Mouse (Mus musculus): ENCODE data around the gene Plau. TPM values are rescaled to one million over a fixed set of nuclear protein-coding genes. Genes with fewer than 3 reads are reported as not detected.

The Plau gene
- polyA plus RNA-seq, 1 experiment from 2014 or later = 0.69 TPM

DNA sequence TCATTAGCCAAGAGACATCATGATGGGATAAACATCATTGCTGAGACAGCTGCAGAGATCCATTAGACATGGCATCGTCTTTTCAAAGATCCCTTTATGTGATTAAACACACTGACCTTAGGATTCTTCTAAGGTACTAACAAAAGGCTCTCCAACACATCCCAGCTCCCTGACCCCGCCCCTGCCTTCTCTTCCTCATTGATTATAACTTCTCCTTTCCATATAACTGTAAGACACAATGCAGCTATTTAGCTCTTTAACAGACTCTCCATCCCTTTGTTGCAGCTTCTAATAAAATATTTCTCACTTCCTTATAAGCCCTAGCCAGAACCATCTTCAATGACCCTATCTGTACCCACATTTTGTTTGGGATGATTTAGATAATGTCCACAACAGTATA, 24.7 kb downstream of the Plau start:
- Histone ChIP-seq H3K27me3 (ENCODE audit: control insufficient read depth, insufficient read depth, low read length) (no peaks in the 10 kb centered on the region), H3K4me2 (ENCODE audit: low read depth, severe bottlenecking) (no peak overlapping the region), H3K4me1 (ENCODE audit: control insufficient read depth, insufficient read depth, low read length) (no peaks in the 10 kb centered on the region), H3K27ac (replicated peaks; ENCODE audit: low read depth, low read length) (no peak overlapping the region), H3K9me3 (ENCODE audit: control insufficient read depth, low read length) (no peaks in the 10 kb centered on the region), H3K4me3 (ENCODE audit: low read depth, low read length) (no peak overlapping the region), H3K36me3 (ENCODE audit: control insufficient read depth, insufficient read depth, low read length) (no peaks in the 10 kb centered on the region), H3K9ac (ENCODE audit: low read length) (no peak overlapping the region)
- ATAC-seq (ENCODE audit: insufficient number of reproducible peaks, low FRiP score, low TSS enrichment, low read depth) (no peak), DNase-seq (ENCODE audit: low spot score) (no peak)
- WGBS = 87% methylated on average over 2 of the region's 2 CpGs

DNA sequence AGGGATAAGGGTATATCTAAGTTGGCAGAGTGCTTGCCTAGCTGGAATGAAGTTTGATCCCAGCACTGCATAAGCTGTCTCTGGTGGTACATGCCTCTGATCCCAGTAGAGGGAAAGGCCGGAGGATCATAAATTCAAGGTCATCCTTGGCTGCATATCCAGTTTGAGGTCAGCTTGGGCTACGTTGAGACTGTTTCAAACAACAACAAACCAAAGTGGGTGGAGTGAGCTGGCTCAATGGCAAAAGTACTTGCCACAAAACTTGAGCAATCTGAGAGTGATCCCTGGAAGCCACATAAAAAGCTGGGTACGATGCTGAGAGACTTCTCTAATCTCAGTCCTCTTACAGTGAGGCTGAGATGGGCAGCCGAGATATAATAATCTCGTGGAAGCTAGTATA, 25.1 kb downstream of the Plau start:
- DNase-seq (ENCODE audit: low spot score) (no peak), ATAC-seq (ENCODE audit: insufficient number of reproducible peaks, low FRiP score, low TSS enrichment, low read depth) (no peak)
- Histone ChIP-seq H3K36me3 (ENCODE audit: control insufficient read depth, insufficient read depth, low read length) (no peaks in the 10 kb centered on the region), H3K4me3 (ENCODE audit: low read depth, low read length) (no peak overlapping the region), H3K27me3 (ENCODE audit: control insufficient read depth, insufficient read depth, low read length) (no peaks in the 10 kb centered on the region), H3K9me3 (ENCODE audit: control insufficient read depth, low read length) (no peaks in the 10 kb centered on the region), H3K4me2 (ENCODE audit: low read depth, severe bottlenecking) (no peak overlapping the region), H3K27ac (replicated peaks; ENCODE audit: low read depth, low read length) (no peak overlapping the region), H3K9ac (ENCODE audit: low read length) (no peak overlapping the region), H3K4me1 (ENCODE audit: control insufficient read depth, insufficient read depth, low read length) (no peaks in the 10 kb centered on the region)
- WGBS = 83% methylated on average over 5 of the region's 5 CpGs

DNA sequence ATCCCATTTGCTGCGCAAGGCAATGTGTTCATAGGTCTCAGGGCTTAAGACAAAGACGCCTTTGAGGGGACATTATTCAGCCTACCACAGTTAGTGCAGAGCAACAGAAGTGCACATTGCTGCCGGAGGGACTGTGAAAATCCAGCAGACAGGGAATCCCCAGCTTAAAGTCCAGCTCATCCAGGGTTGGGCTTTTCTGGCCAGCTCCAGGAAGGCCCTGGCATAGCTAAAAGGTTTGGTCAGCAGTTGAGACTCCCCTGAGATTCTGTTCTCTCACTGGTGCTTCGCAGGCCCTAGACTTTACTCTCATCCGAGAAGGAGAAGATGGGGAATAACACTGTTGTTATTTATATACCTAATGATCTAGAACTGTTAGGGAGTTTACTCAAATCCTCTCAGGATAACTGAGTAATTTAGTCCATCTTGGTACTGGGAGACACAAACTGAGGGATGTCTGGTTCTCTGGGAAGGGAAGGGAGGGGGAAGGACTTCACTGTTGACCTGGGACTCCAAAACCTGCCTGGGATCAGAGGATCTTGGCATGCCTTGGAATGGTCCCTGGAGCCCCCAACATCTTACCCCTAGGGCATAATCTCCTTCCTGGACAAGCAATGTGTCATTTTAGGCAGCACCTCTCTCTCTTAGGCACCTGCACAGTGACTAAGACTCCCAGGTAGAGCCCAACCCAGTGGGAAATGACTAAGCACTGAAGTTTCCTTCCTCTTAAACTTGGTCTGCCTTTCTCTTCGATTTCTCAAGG, 27.0 kb downstream of the Plau start:
- 83% methylated on average over 6 of the region's 6 CpGs for WGBS
- no peaks in the 10 kb centered on the region for H3K27me3 ChIP-seq (ENCODE audit: control insufficient read depth, insufficient read depth, low read length)
- H3K4me1 ChIP-seq (ENCODE audit: control insufficient read depth, insufficient read depth, low read length) = no peaks in the 10 kb centered on the region
- no peaks in the 10 kb centered on the region for H3K36me3 ChIP-seq (ENCODE audit: control insufficient read depth, insufficient read depth, low read length)
- no peak overlapping the region for H3K4me3 ChIP-seq (ENCODE audit: low read depth, low read length)
- H3K9ac ChIP-seq (ENCODE audit: low read length) = no peak overlapping the region
- no peaks in the 10 kb centered on the region for H3K9me3 ChIP-seq (ENCODE audit: control insufficient read depth, low read length)
- no peak overlapping the region for H3K27ac ChIP-seq (replicated peaks; ENCODE audit: low read depth, low read length)
- ATAC-seq (ENCODE audit: insufficient number of reproducible peaks, low FRiP score, low TSS enrichment, low read depth) = no peak
- DNase-seq (ENCODE audit: low spot score) = no peak
- H3K4me2 ChIP-seq (ENCODE audit: low read depth, severe bottlenecking) = no peak overlapping the region

DNA sequence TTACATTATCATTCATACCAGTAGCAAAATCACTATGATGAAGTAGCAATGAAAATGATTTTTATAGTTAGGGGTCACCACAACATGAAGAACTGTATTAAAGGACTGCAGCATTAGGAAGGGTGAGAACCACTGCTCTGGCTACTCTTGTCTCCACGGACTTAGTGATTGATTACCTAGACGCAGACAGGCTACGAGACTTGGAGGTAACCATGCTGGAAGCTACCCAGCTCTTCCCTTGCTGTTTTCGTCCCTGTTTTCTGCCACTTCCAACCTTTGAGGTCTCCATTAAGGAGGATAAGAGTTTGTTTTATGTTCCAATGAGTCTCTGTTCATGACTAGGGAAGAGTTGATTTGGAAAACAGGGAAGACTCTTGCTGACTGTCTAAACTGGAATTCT, 27.7 kb downstream of the Plau start:
- WGBS = 57% methylated on average over 4 of the region's 4 CpGs
- Histone ChIP-seq H3K4me1 (ENCODE audit: control insufficient read depth, insufficient read depth, low read length) (no peaks in the 10 kb centered on the region), H3K36me3 (ENCODE audit: control insufficient read depth, insufficient read depth, low read length) (no peaks in the 10 kb centered on the region), H3K4me2 (ENCODE audit: low read depth, severe bottlenecking) (no peak overlapping the region), H3K27me3 (ENCODE audit: control insufficient read depth, insufficient read depth, low read length) (no peaks in the 10 kb centered on the region), H3K9ac (ENCODE audit: low read length) (no peak overlapping the region), H3K4me3 (ENCODE audit: low read depth, low read length) (no peak overlapping the region), H3K9me3 (ENCODE audit: control insufficient read depth, low read length) (no peaks in the 10 kb centered on the region), H3K27ac (replicated peaks; ENCODE audit: low read depth, low read length) (no peak overlapping the region)
- DNase-seq (ENCODE audit: low spot score) (no peak), ATAC-seq (ENCODE audit: insufficient number of reproducible peaks, low FRiP score, low TSS enrichment, low read depth) (no peak)

DNA sequence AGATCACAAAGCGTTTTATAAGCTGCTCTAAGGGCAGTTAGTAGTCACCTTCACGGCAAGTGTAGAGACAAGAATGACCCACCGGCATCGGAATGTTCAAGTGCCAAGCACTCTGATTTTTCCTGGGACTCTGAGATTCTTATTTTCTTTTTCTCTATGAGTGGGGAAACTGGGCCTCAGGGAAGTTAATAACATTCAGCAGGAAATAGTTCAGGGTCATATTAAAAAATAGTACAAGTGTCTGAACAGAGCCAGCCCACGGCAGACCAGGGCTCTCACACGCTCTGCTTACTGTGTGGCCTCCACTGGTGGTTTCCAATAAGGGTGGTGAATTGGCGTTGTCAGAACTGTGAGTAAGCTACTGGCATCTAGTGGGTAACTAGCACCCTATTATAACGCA, 29.1 kb downstream of the Plau start:
- H3K9ac ChIP-seq (ENCODE audit: low read length) = no peak overlapping the region
- no peak for DNase-seq (ENCODE audit: low spot score)
- no peak overlapping the region for H3K4me2 ChIP-seq (ENCODE audit: low read depth, severe bottlenecking)
- no peaks in the 10 kb centered on the region for H3K9me3 ChIP-seq (ENCODE audit: control insufficient read depth, low read length)
- no peak overlapping the region for H3K4me3 ChIP-seq (ENCODE audit: low read depth, low read length)
- H3K27ac ChIP-seq (replicated peaks; ENCODE audit: low read depth, low read length) = no peak overlapping the region
- ATAC-seq (ENCODE audit: insufficient number of reproducible peaks, low FRiP score, low TSS enrichment, low read depth) = no peak
- 90% methylated on average over 8 of the region's 8 CpGs for WGBS
- H3K36me3 ChIP-seq (ENCODE audit: control insufficient read depth, insufficient read depth, low read length) = no peaks in the 10 kb centered on the region
- H3K4me1 ChIP-seq (ENCODE audit: control insufficient read depth, insufficient read depth, low read length) = no peaks in the 10 kb centered on the region
- H3K27me3 ChIP-seq (ENCODE audit: control insufficient read depth, insufficient read depth, low read length) = no peaks in the 10 kb centered on the region

DNA sequence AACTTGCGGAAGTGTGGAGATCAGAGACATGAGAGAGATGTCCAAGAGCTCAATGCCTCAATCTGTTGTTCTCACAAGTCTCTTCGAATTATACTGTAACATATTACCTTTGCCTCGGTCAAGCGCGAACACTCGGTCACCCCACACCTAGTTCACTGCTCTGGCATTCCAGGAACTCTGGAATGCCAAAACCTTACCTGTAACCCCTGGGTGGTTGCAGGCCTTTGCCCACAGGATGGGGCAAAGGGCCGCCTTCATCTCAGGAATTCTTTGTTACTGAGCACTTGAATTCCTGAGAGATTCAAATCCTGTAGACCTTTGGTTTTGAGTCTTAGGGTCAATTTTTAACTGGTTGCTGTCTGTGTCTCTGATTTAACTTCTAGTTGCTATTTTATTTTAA, 29.9 kb downstream of the Plau start:
- WGBS = 92% methylated on average over 7 of the region's 7 CpGs
- Histone ChIP-seq H3K9me3 (ENCODE audit: control insufficient read depth, low read length) (no peaks in the 10 kb centered on the region), H3K36me3 (ENCODE audit: control insufficient read depth, insufficient read depth, low read length) (no peaks in the 10 kb centered on the region), H3K9ac (ENCODE audit: low read length) (no peak overlapping the region), H3K4me2 (ENCODE audit: low read depth, severe bottlenecking) (no peak overlapping the region), H3K4me1 (ENCODE audit: control insufficient read depth, insufficient read depth, low read length) (no peaks in the 10 kb centered on the region), H3K27me3 (ENCODE audit: control insufficient read depth, insufficient read depth, low read length) (no peaks in the 10 kb centered on the region), H3K4me3 (ENCODE audit: low read depth, low read length) (no peak overlapping the region), H3K27ac (replicated peaks; ENCODE audit: low read depth, low read length) (no peak overlapping the region)
- DNase-seq (ENCODE audit: low spot score) = no peak
- ATAC-seq (ENCODE audit: insufficient number of reproducible peaks, low FRiP score, low TSS enrichment, low read depth) = no peak

DNA sequence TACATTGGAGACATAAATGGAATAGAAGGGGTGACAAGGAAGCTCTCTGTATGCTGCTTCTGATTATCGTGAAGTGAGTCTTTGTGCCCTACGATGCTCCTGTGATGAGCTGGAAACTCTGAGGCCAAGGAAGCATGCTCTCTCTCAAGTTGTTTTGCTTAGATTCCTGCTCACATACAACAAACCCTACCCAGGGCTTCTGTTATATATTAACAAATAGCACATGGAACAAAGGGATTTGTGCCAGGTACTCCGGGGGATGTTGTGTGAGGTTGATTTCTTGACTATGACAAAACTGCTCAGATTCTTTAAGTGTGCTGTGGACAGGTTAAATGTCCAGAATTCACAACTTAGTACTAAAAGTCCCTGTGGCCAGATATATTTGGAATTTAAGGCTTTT, 33.6 kb downstream of the Plau start:
- H3K4me2 ChIP-seq (ENCODE audit: low read depth, severe bottlenecking) = no peak overlapping the region
- H3K27me3 ChIP-seq (ENCODE audit: control insufficient read depth, insufficient read depth, low read length) = no peaks in the 10 kb centered on the region
- H3K4me1 ChIP-seq (ENCODE audit: control insufficient read depth, insufficient read depth, low read length) = no peaks in the 10 kb centered on the region
- H3K9ac ChIP-seq (ENCODE audit: low read length) = no peak overlapping the region
- no peak for ATAC-seq (ENCODE audit: insufficient number of reproducible peaks, low FRiP score, low TSS enrichment, low read depth)
- H3K27ac ChIP-seq (replicated peaks; ENCODE audit: low read depth, low read length) = no peak overlapping the region
- no peaks in the 10 kb centered on the region for H3K9me3 ChIP-seq (ENCODE audit: control insufficient read depth, low read length)
- DNase-seq (ENCODE audit: low spot score) = no peak
- no peak overlapping the region for H3K4me3 ChIP-seq (ENCODE audit: low read depth, low read length)
- 95% methylated on average over 3 of the region's 3 CpGs for WGBS
- H3K36me3 ChIP-seq (ENCODE audit: control insufficient read depth, insufficient read depth, low read length) = no peaks in the 10 kb centered on the region

DNA sequence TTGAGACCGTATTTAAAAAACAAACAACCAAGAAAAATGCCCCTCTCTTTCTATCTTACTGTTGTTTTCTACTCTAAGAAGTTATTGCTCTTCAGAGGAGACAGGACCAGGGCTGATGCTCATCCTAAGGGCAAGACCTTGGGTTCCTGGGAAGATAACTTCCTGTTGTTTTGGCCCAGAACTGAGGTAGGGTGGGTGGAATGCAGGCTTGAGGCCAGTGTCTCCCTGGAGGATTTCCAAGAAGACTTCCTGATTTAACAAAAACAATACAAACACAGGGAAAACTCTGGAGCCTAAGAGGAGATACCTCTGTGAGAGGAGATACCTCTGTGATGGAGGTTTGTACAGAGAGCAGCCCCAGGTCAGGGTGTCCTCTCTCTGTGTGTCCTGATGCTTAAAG, 35.0 kb downstream of the Plau start:
- Histone ChIP-seq H3K4me2 (ENCODE audit: low read depth, severe bottlenecking) (no peak overlapping the region), H3K27ac (replicated peaks; ENCODE audit: low read depth, low read length) (no peak overlapping the region), H3K9me3 (ENCODE audit: control insufficient read depth, low read length) (no peaks in the 10 kb centered on the region), H3K4me3 (ENCODE audit: low read depth, low read length) (no peak overlapping the region), H3K4me1 (ENCODE audit: control insufficient read depth, insufficient read depth, low read length) (no peaks in the 10 kb centered on the region), H3K36me3 (ENCODE audit: control insufficient read depth, insufficient read depth, low read length) (no peaks in the 10 kb centered on the region), H3K27me3 (ENCODE audit: control insufficient read depth, insufficient read depth, low read length) (no peaks in the 10 kb centered on the region), H3K9ac (ENCODE audit: low read length) (no peak overlapping the region)
- 78% methylated on average over 1 of the region's 1 CpGs for WGBS
- no peak for DNase-seq (ENCODE audit: low spot score)
- ATAC-seq (ENCODE audit: insufficient number of reproducible peaks, low FRiP score, low TSS enrichment, low read depth) = no peak

DNA sequence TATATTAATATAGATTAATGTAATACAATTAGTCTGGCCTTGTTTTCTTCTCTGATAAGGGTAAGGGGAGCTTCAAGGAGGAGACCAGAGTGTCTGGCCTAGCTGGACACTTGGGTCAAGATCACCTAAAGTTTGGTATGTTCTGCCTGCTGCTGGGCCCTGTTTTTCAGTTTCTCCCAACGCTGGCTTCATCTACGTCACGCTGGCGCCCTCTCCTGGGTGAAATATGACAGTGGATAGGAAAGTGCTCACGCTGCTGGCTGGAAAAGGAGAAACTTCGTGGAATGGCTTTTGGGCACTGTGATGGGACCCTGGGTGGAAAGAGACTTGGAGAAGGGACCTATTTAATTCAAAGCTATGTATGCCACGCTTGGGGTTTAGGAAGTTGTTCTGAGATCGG, 36.8 kb downstream of the Plau start:
- H3K9ac ChIP-seq (ENCODE audit: low read length) = no peak overlapping the region
- H3K4me3 ChIP-seq (ENCODE audit: low read depth, low read length) = no peak overlapping the region
- no peaks in the 10 kb centered on the region for H3K4me1 ChIP-seq (ENCODE audit: control insufficient read depth, insufficient read depth, low read length)
- no peaks in the 10 kb centered on the region for H3K27me3 ChIP-seq (ENCODE audit: control insufficient read depth, insufficient read depth, low read length)
- H3K4me2 ChIP-seq (ENCODE audit: low read depth, severe bottlenecking) = no peak overlapping the region
- ATAC-seq (ENCODE audit: insufficient number of reproducible peaks, low FRiP score, low TSS enrichment, low read depth) = no peak
- WGBS = 2% methylated on average over 8 of the region's 8 CpGs
- H3K36me3 ChIP-seq (ENCODE audit: control insufficient read depth, insufficient read depth, low read length) = no peaks in the 10 kb centered on the region
- no peaks in the 10 kb centered on the region for H3K9me3 ChIP-seq (ENCODE audit: control insufficient read depth, low read length)
- no peak overlapping the region for H3K27ac ChIP-seq (replicated peaks; ENCODE audit: low read depth, low read length)
- DNase-seq (ENCODE audit: low spot score) = peak; percentile 91
